Mouse (Mus musculus) frontal cortex, postnatal 36 days (tissue): ENCODE measurements around the gene Spout1.

Experiments used
- DNase-seq, 2 experiments: peaks; one replicate each; pipeline ENCODE4 v3.0.0; 2022; ENCODE audit warnings: low spot score in 2 of 2

Gene Spout1

DNA sequence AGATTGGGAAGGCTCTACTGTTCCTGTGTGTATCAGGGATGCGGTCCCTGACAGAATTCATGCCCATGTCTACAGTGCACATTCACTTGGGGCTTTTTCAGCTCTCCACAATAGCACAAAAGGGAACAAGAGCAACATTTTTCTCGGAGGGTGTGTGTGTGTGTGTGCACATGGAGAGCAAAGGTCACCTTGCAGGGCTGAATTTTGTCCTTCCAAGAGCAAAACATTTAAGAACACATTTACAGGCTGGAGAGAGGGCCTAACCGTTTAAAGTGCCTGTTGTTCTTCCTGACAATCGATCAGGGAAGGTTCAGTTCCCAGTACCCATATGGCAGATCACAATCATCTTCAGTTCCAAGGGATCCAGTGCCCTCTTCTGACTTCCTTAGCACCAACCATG is 48.1 kb downstream of the Spout1 start:
- DNase-seq, result no peak

DNA sequence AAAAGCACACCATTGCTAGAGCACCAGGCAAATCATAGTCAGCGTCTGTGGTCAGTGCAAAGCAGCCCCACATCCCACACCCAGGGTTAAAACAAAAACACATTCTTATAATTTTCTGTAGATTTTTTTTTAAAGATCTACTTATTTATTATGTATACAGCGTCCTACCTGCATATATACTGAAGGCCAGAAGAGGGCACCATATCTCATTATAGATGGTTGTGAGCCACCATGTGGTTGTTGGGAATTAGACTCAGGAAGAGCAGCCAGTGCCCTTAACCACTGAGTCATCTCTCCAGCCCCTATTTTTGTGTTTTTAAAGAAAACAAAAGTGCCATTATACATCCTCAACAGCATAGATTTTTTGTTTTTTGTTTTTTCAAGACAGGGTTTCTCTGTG is 49.5 kb downstream of the Spout1 start:
- DNase-seq, result peak in 1 of 2 experiments; percentile 45

DNA sequence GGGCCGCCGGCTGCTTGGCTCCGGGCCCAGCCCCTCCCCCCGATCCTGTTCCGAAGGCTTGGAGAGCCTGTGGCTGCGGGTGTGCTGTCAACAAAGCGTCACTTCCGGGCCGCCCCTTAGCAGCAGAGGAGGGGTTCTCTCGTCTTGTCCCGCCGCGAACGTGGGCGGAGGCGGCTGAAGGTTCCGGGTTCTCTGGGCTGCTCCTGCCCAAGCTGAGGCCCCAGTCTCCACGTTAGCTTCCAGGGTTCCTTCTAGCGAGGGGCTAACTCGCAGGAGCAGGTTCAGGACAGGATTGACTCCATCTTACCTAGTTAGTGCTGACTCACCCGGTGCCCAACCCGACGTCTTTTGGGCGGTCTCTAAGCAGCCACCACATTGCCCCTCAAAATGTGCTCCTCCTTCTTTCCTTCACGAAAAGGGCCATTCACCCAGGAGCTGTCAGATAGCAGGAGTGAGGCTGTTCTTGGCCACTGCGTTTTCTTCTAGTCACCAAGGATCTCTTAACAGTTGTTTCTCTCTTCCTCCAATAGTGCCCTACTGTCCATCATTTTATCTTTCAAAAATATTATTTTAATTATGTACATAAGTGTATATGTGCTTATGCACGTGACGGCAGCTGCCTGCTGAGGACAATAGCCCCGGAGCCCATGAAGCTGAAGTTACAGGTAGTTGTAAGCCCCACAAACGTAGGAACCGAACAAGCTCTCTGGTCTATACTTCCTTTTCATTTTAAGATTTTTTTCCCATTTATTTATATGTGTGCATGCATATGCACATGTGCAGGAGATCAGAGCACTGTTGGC is 53.6 kb downstream of the Spout1 start, which contains the start of gene Zer1:
Zer1 (minus strand) TSS at position 114 of the 803 bp plus-strand sequence.
- peak; percentile 95 for DNase-seq

DNA sequence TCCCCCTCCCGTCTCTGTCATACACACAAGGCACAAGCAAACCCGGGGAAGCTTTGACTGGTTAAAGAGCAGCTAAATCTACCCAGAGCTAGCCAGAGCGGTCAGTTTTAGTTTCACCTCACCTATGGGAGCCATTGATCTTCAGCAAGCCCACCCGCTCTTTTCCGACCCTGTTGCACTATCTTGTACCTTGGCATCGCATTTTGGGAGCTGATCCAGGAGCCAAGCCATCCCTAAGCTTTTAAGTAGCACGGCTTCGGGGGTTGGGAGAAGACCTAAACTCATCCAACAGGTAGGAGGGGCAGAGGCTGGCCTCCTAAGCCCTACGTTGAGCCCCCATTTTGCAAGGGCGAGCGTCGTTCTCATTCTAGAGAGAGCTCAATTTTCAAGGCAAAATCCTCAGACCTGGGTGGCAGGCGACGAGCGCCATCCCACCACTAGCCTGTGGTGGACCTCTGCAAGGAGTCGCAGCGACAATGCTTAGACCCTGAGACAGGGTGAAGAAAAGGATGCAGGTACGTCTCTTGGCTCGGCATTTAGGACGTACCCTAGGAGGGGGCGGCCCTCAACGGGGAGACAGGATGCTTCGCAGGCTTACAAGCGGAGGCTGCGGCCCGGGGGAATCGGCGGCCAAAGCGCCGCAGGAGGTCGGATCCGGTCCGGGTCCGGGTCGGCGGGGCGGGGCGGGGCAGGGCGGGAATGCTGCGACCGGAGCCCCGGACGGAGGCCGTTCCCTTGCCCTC is 54.4 kb downstream of the Spout1 start:
- DNase-seq, result peak in 1 of 2 experiments; percentile 31
